Mouse (Mus musculus): Measurements from ENCODE around the gene Vmn1r32. TPM values are rescaled to one million over a fixed set of nuclear protein-coding genes. Genes with fewer than 3 reads are reported as not detected.
A peak's percentile ranks its signal among the peaks of the same experiment; 100 is the strongest.

The Vmn1r32 gene
- total RNA-seq (2021) = not detected
- long read RNA-seq, experiment 1 = 0 reads
- long read RNA-seq, experiment 2 = 0 reads

- DNase-seq = no peak
- intact Hi-C loops (cut with DNase I) = no loop called here
These were observed at the start of gene Vmn1r32 for GRCm38 (mm10) chr6:66559996-66560395. TSS of gene Vmn1r32 (minus strand) at chr6:66560096.

GRCm38 (mm10) chr6:66595804-66596203 is 35.9 kb upstream of the Vmn1r32 start:
- DNase-seq = no peak
- intact Hi-C loops (cut with DNase I) = no loop called here

GRCm38 (mm10) chr6:66535966-66536365 is 23.9 kb downstream of the Vmn1r32 start:
- DNase-seq = no peak
- intact Hi-C loops (cut with DNase I) = loop anchor here (10.0 kb wide), 1 partner anchor 1491 kb away; the partner anchor contains the start of gene Smarcad1

- intact Hi-C loops (cut with DNase I) = loop anchor here (10.0 kb wide), 1 partner anchor 1490 kb away; the partner anchor contains the start of gene Smarcad1
- DNase-seq = peak; percentile 97 to 98
These were observed 24.7 kb downstream of the Vmn1r32 start, which contains the start of gene Mad2l1 for GRCm38 (mm10) chr6:66535028-66535862. TSS of gene Mad2l1 (plus strand) at chr6:66535390.

GRCm38 (mm10) chr6:66534366-66534941 is 25.4 kb downstream of the Vmn1r32 start:
- no peak for DNase-seq
- intact Hi-C loops (cut with DNase I) = loop anchor here (5.0 to 10.0 kb wide), 3 partner anchors 882 to 1490 kb away; partner anchors contain the start of gene Smarcad1

GRCm38 (mm10) chr6:66533241-66533640 is 26.7 kb downstream of the Vmn1r32 start:
- intact Hi-C loops (cut with DNase I) = loop anchor here (5.0 to 10.0 kb wide), 3 partner anchors 881 to 1488 kb away; partner anchors contain the start of gene Smarcad1
- peak in 1 of 2 experiments; percentile 35 for DNase-seq

- no peak for DNase-seq
- intact Hi-C loops (cut with DNase I) = no loop called here
These were observed 31.5 kb downstream of the Vmn1r32 start for GRCm38 (mm10) chr6:66528386-66528785.

GRCm38 (mm10) chr6:66516368-66516767 is 43.5 kb downstream of the Vmn1r32 start:
- intact Hi-C loops (cut with DNase I) = no loop called here
- no peak for DNase-seq

Other genes starting within 250 kb of the Vmn1r32 start
- 1 to 10 TPM; 4.9 to 7.6 TPM for gene Mad2l1, start 24.7 kb downstream of the Vmn1r32 start, total RNA-seq (2021)
- not detected for gene Vmn1r33, start 58.2 kb upstream of the Vmn1r32 start, total RNA-seq (2021)
- not detected for gene Vmn1r34, start 83.8 kb upstream of the Vmn1r32 start, total RNA-seq (2021)
- gene Vmn1r35, start 125.8 kb upstream of the Vmn1r32 start, total RNA-seq (2021) = not detected
- not detected for gene Vmn1r36, start 159.1 kb upstream of the Vmn1r32 start, total RNA-seq (2021)
- not detected for gene Vmn1r37, start 169.3 kb upstream of the Vmn1r32 start, total RNA-seq (2021)
- gene Vmn1r38, start 222.5 kb upstream of the Vmn1r32 start, total RNA-seq (2021) = not detected

All from heart, postnatal 14 days (tissue).